Mouse (Mus musculus) heart, adult 8-10 months (tissue): ENCODE data around the gene Pih1d1. TPM values are rescaled to one million over a fixed set of nuclear protein-coding genes. Genes with fewer than 3 reads are reported as not detected.
A peak's percentile ranks its signal among the peaks of the same experiment; 100 is the strongest.

Source experiments
- DNase-seq: peaks from one replicate; pipeline ENCODE4 v3.0.0; 2022; ENCODE audit warnings: low spot score
- total RNA-seq, 4 experiments: library from RNA; stranded (reverse); gene quantifications; 2 replicates each; pipeline ENCODE4 v1.2.4; 2022

The Pih1d1 gene
- total RNA-seq, 4 experiments from 2014 or later = 40.4 to 50.5 (median 48.0) TPM

DNA sequence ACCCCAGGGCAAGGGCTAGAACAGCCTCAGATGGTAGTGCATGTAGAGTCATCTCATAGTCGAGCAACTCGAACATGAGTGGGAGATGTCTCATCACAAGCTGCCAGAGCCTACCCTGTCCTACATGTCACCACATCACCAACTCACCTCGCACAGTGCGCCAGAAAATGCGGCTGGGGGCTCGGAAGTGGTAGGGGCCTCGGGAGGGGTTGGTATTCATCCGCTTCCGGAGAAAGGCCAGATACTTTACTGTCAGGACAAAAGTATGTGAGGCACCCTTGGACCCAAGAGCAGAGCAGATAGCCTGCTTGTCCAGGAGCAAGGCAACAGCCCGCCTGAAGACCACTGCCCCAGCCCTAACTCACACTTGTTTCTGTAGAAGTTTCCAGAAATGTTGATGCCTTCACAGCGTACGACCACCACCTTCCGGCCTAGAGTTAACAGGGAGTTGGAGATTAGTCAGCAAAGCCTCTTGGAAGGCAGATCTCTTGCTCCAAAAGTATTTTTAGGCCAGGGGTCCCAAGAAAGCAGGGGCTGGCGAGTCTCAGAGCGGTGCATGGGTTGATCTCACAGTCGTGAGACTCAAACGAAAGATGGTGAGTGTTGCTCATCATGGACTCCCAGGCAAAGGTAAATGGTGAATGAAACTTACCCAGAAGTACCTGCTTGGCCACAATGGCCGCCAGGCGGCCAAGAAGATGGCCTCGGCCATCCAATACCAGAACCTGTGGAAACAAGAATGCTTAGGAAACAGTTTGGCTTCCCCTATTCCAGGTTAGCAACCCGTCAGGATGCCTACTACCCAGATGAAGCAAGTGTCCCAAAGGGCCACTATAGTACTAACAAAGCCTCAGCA lies 27.0 kb upstream of the Pih1d1 start:
- no peak for DNase-seq

DNA sequence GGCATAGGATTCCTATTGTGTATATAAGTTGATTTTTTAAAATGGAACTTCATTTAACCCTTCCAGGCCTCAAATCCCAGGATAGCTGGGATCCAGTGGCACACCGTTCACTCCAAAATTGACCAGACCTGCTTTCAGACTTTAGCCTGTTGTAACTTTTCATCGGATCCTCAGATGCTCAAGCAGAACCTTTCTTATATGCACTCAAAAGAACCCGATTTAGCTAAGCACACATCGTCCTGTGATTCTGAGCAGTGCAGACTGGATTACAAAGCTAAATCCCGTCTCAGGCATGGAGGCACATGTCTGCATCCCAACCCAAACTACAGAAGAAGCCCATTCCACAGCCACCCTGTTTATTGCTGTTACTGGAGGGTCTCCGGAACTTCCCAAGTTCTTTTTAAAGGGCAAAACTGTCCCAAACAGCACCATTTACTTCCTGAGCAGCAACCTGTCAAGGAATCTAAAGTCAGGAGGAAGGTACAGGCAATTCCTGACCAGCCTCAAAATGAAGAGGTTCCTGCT lies 26.3 kb upstream of the Pih1d1 start:
- no peak for DNase-seq

DNA sequence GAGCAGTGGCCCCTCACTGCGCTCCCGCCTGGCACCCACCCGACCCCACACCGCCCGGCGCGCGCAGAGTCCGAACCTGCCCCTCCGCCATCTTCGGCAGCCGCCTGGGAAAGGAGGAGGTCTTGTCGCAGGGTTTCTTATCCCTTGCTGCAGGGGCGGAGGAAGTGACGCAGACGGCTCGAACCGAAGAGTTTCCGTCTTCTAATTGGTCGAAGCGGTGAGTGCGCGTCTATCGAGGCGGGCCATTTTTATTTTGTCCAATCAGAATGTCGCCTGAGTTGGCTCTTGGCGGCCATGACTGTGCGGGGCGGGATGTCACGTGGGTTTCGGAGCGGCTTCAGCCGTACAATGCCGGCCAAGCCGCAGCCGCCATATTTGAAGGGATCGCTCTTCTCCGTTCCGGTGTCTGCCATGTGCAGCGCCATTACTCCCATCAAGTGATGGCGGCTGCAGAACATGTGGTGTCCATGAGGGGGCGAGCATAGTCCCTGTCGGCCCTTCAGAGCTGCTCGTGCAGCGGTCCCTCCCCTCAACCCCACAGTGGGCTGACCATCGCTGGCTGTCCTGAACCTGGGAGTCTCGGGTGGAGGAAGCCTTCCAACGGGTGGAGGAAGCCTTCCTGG lies 25.4 kb upstream of the Pih1d1 start, which contains the start of gene Rpl13a:
TSS of gene Rpl13a (minus strand) at position 138 of the 623 bp plus-strand sequence.
- peak; percentile 100 for DNase-seq

DNA sequence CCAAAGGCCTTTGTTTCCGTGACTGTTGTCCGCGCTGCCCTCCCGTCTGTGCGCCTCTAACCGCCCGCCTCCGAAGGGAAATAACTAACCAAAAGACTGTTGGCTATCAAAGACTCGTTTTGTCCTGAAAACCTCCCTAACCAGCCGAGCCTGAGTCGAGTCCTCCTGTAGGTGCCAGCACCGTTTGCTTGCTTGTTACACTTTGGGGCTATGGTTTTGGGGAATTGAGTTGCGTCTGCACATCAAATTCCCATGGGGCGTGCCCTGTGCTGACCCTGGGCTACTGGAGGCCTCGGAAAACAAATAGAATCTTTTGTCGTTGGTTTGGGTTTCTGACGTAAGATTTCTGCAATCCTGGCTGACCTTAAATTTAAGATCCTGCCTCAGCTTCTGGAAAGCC lies 24.8 kb upstream of the Pih1d1 start:
- DNase-seq = no peak

DNA sequence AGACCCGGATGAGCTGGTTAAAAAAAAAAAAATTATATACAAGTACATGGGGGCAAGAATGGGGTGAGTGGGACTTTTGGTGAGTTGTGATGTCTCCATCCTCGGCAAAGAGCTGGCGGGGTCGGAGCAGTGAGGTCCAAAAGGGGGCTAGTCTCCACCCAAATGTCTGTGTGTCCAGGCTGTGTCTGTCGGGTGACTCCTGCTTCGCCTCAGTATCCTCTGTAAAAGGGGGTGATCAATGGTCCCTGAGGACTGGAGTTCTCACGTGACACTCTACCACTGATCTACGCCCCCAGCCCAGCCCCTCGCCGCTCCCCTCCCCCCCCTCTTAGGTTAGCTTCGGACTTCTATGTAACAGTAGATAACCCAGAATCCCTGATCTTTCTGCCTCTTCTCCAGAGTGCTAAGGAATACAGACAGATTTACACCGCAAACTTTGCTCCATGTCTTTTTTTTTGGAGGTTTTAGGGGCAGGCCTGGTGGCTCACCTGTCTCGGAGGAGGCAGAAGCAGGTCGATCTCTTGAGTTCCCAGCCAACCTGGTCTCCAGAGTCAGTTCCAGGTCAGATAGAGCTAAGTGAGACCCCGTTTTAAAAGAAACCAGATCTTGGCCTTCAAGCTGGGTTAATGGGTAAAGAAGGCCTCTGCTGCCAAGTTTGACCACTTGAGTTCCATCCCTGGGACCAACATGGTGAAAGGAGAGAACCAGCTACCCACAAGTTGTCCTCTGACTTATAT lies 24.2 kb upstream of the Pih1d1 start:
- DNase-seq = no peak

DNA sequence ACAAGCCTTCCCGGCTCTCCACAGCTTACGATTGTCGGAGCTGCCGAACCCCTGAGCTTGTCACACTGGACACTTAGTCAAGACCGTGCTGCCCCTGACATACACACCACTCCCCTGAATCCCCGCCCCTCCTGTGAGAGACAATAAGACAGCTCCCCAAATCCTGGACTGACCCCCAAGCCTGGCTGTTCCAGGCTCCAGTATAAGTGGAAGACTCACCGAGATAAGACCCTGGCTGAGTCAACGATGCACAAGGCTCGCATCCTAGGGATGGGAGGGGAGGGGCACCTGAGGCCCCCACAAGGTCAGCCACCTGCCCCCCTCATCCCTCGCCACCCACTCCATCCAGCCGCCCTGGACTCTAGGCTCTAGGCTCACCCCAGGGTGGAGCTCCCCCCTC lies 22.3 kb upstream of the Pih1d1 start:
- DNase-seq = no peak

DNA sequence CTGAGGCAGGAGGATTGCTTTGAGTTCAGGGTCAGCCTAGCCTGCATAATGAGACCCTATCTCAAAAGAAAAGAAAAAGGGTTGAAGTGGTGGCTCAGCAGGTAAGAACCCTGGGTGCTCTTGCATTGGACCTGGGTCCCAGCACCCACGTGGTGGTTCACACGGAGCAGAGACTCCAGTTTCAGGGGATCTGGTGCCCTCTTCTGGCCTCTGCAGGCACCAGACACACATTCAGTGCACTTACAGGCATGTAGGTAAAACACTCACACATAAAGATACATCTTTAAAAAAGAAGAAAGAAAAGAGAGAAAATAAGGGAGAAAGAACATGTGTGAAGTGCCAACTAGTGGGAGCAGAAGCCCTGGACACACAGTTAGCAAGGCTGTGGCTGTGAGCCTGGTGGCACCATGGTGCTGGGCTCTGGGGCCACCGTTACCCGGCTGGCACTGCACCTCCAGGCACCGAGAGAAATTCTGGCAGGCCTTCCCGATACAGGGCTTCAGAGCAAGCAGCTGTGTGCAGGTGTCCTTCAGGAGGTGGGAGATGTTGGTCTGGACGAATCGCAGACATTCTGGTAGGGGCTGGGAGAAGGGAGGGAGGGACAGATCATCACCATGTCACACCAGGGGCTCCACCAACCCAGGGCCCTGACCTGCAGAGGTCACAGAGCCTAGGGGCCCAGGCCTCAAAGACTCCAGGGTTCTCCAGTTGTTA lies 20.5 kb upstream of the Pih1d1 start:
- DNase-seq = no peak

DNA sequence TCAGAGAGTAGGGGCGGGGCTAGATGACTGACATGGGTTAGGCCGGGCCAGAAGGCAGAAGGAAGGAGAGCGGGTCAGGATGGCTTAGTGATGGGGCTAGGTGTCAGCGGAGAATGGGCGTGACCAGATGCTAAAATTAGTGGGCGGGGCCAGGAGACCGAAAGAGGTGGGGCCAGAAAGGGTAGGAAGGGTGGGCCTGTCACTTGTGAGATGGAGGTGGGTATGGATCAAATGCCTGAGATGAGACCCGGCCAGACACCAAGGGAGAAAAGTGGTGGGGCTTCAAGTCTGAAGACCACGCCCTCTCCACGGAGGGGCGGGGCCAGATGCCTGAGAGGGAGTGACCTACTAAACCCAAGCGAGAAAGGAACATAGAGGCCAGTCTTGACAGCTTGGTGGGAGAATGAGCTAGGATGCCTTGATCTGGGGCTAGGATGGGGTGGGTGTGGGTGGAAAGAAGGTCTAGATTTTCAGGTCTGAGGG lies 19.5 kb upstream of the Pih1d1 start:
- no peak for DNase-seq

DNA sequence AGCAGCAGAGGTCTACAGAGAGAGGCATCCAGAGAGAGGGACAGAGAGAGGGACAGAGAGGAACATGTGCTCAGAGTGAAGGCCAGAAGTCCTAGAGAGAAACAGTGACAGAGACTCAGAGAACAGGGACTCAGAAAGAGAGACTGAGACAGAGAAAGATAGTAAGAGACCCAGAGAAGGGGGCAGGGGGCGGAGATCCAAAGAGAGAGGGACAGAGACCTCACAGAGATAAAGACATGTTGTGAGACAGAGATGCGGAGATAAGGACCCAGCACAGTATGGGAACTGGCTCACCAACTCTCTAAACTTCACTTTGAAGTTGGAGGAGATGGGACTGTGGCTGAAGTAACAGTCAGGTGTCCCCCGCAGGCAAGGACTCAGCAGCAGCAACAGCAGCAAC lies 18.7 kb upstream of the Pih1d1 start:
- DNase-seq = no peak

DNA sequence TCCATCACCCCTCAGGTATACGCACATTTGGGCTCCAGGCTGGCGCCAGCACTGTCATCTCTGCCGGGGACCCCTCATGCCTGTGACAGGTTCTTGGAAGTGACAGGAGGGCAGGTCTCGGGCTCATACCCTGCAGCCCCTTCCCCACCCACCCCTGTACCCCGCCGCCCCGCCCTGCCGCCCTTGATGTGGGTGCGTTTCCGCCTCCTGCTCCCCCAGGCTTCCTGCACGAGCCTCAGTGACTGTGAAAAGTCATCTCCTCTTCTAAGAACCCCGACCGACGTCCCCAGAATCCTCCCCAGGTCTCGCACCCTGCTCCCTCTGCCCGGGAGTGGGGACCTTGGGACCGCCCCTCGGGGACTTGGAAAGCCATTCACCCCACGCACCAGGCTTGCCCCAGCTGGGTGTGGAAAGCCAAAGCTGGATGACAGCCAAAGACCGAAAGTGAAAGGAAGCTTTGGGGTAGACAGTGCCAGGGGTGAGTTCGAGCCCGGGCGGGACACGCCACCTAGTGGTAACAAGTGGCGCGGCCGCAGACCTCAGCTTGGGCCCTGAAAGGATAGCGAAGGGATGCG lies 18.0 kb upstream of the Pih1d1 start, which contains the start of the genes Gm45713 and Flt3l:
TSS of gene Gm45713 (minus strand) at position 239 of the 575 bp plus-strand sequence.
TSS of gene Flt3l (minus strand) at position 440 of the 575 bp plus-strand sequence.
- DNase-seq = peak; percentile 97

DNA sequence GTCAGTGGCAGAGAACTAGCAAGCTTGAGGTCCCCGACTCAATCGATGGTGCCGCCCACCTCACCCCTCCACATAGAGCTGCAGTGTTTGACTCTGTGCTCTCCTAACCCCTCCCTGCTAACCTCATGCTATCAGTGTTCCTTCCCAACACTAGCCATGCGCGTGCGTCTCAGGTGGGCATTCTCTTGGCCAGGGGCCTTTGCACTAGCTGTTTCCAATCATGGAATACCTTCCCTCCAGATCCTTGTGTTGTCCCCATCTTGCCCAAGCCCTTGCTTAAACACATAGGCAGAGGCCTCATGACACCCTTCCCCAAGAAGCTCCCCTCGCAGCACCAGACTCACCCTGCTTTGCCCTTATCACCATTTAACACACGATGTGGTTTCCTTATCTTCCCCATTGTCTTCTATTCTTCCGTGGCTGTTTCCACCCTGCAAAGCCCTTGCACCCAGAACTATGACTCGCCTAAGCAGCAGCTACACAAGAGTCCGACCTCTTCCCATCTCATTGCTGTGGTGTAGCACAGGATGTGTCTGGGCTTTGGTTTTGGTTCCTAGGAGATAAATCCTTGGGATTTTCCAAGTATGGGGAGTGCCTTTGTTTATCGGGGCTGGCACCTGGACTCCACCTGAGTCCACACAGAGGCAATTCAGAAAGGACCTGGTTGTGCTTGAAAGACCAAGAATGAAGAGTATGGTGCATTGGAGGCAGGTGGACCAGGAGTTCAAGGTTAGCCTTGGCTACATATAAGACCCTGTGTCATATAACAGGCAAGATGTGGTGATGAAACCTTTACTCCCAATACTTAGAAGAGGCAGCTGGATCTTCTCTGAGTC lies 16.7 kb upstream of the Pih1d1 start:
- DNase-seq = no peak

DNA sequence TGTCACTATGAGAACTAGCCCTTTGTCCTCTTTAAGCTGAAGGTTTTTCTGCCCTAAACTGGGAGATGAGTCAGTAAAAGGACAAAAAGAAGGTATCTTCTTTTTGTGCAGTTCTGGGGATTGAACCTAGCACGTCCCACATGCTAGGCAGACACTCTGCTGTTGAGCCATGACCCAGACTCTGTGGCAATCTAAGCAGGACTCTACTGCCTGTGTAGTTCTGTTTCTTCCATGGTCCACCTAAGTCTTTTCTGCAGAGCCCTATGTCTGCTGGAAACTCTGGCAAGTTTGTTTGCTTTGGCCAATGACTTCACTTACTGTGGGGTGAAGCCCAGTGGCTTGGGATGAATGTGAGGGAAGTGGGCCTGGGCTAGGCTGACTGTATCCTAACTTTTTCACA lies 15.7 kb upstream of the Pih1d1 start:
- no peak for DNase-seq

DNA sequence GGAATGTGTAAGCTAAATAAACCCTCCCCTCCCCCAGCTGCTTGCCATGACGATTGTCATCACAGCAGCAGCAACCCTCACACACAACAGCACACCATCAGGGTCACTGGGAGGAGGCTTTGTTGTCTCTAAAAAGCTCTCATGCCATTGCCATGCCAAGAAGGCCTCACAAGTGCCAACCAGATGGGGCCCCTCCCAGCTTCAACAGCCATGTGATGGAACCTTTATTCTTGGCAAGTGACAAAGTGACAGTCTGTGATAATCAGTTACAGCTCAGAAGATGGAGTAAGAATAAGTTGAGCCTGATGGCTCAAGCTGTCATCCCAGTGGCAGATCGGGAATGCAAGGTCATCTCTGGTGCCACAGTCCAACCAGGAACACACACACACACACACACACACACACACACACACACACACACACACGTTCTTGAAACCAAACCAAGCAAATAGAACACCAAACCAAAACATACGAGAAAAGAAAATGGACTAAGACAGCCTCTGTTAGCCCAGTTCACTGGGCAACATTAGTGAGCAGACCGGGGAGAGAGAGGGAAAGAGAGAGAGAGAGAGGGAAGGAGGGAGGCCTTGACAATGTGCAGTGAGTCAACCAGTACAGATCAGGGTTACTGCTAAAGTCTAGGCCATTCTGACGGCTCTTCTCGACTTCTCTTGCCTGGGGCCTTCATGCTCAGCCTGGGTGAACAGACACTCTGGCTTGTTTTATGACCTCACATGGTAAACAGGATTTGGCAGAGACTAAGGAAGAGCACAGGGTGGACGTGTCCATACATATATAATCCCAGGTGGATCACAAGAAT lies 14.0 kb upstream of the Pih1d1 start:
- no peak for DNase-seq

DNA sequence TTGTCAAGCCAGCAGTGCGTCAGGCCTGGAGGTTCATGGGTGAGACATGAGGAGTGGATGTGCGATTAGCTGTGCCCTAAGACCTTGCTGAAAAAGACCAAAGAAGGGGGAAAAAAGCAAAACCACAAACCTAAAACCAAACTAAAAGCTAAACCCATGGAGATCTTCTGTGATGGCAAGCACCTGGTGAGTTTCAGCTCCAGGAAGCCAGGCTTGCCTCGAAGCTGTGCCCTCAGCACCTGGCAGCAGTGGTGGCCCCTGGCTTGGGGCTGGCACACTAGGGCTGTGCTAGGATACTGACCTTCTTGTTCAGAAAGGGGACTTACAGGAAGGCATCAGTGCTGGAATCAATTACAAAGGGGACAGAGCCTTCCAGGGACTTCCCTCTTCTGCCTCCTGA lies 12.8 kb upstream of the Pih1d1 start:
- no peak for DNase-seq

DNA sequence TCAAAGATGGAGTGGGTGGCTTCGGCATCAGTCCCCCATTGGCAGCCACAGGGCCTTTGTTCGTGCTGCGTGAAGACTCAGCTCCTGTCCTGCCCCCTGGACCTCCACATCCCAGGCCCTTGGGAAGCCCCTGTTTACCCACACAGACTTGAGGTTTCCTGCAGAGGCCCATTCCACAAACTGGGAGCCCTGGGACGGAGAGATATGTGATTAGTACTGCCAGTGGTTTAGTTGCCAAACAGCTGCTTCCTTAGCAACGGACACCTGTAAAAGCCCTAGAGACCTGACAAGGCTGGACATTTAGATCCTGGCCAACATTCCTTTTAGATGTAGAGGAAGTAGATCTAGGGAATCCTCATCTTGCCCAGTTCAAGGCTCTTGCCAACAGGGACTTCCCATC lies 12.2 kb upstream of the Pih1d1 start:
- DNase-seq = no peak

DNA sequence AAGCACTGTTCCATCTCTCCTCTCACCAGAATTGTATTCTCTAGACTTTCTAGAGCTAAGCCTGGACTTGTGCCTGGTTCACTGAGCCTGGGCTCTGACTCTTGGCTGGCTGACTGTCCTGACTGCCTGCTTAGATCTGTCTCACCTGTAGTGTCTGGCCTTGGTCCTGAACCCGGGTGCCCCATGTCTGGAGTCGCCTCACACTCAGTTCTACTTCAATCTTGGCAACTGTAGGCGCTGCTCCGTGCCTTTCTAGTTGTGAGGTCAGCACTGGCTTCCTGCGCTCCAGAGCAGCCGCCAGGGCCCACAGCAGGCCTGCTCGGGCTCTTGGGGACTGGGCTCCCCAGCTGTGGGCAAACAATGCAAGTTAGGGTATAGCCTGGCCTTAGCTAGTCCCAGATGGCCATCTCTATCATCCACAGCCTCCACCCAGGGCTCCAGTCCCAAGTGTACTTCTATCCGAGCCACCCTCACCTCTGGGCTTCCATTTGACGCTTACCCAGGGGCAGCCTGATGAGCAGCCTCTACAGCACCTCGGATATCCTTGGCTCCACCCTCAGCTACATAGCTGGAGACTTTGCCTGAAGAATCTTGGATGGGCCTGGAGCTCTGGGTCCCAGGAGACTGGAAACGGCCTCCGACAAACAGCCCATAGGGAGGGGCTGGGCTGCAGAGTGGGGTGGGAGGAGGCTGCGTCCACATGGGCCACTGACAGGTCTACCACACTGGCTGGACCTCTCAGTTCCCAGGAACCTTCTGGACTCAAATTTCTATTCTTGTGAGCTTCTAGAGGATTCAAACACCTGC lies 9.5 kb upstream of the Pih1d1 start:
- DNase-seq = no peak

DNA sequence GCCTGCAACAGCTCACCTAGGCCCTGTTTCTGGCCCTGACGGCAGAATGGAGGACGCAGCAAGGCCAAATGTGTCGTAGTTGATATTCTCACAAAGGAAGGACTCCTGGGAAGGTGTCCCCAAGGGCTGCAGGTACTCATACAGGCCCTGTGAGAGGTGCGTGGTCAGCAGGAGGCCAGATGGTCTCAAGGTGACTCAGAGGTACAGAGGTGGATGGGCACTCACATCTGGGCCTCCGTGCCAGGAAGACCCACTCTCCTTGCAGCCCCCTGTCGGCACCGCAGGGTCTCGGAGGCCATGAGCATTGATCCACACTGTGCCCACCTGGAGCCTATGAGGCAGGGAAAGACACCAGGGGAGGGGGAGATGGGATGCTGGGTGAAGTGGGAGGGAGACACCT lies 8.6 kb upstream of the Pih1d1 start:
- DNase-seq = no peak

DNA sequence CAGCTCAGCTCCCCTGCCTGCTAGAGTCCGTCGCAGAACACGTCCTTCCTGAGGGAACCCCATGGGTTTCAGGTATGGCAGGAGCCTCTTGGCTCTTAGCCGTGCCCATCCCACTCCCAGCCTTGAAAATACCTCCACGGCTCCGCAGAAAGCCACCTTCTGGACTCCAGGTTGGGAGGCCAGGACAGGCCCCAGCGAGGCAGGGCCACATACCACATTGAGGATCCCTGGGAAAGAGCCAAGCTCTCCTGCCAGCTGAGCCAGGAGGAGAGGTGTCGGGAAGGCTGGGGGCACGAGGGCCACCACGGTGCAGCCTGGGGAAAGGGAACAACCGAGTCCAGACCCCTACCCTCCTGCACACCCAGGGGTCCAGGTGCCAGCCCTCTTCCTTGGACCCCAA lies 6.8 kb upstream of the Pih1d1 start:
- DNase-seq = no peak
